Mouse (Mus musculus): ENCODE measurements at regions not wholly inside any gene's neighbourhood (a gene's known extent, or its start where the extent isn't known, plus 50 kb on each side); places are given as distances from the start of the nearest gene placed in this dataset.

GRCm38 (mm10) chrX:167063881-167064280, 145.2 kb downstream of the Tmsb4x start:
- Histone ChIP-seq H3K27me3 (replicated peaks; ENCODE audit: control insufficient read depth, insufficient read depth, low read length) (no peaks in the 10 kb centered on the region), H3K36me3 (ENCODE audit: control insufficient read depth, insufficient read depth, low read length) (no peaks in the 10 kb centered on the region), H3K4me3 (ENCODE audit: insufficient read depth, low read depth, low read length) (no peak overlapping the region), H3K4me1 (ENCODE audit: control insufficient read depth, insufficient read depth, low read length) (no peaks in the 10 kb centered on the region), H3K27ac (ENCODE audit: insufficient read depth, low read depth, low read length) (no peak overlapping the region)
- 48% methylated on average over 4 of the region's 4 CpGs for WGBS
- peak; percentile 6 for DNase-seq
- TF ChIP-seq CTCF (conservative IDR thresholded peaks at IDR 0.05; ENCODE audit: insufficient read depth, insufficient read length, low read depth, low read length) (no peak), POLR2A (IDR thresholded peaks at IDR 0.05; ENCODE audit: low read depth, low read length) (no peak)

- Histone ChIP-seq H3K27me3 (replicated peaks; ENCODE audit: control insufficient read depth, insufficient read depth, low read length) (no peaks in the 10 kb centered on the region), H3K4me3 (ENCODE audit: insufficient read depth, low read depth, low read length) (no peak overlapping the region), H3K36me3 (ENCODE audit: control insufficient read depth, insufficient read depth, low read length) (no peaks in the 10 kb centered on the region), H3K4me1 (ENCODE audit: control insufficient read depth, insufficient read depth, low read length) (no peaks in the 10 kb centered on the region; the same call in 1 of the 2 replicates), H3K27ac (ENCODE audit: insufficient read depth, low read depth, low read length) (peak overlapping the region; percentile 16; the same call in 1 of the 2 replicates)
- DNase-seq = no peak
- 62% methylated on average over 10 of the region's 10 CpGs for WGBS
- TF ChIP-seq CTCF (conservative IDR thresholded peaks at IDR 0.05; ENCODE audit: insufficient read depth, insufficient read length, low read depth, low read length) = no peak
- no peak for TF ChIP-seq POLR2A (IDR thresholded peaks at IDR 0.05; ENCODE audit: low read depth, low read length)
These were observed 156.7 kb downstream of the Tmsb4x start for GRCm38 (mm10) chrX:167052456-167052855.

GRCm38 (mm10) chrX:167050066-167050465, 159.0 kb downstream of the Tmsb4x start:
- TF ChIP-seq POLR2A (IDR thresholded peaks at IDR 0.05; ENCODE audit: low read depth, low read length) (no peak), CTCF (conservative IDR thresholded peaks at IDR 0.05; ENCODE audit: insufficient read depth, insufficient read length, low read depth, low read length) (no peak)
- H3K27ac ChIP-seq (ENCODE audit: insufficient read depth, low read depth, low read length) = peak overlapping the region; percentile 31; the same call in 1 of the 2 replicates
- H3K4me3 ChIP-seq (ENCODE audit: insufficient read depth, low read depth, low read length) = no peak overlapping the region
- H3K4me1 ChIP-seq (ENCODE audit: control insufficient read depth, insufficient read depth, low read length) = no peaks in the 10 kb centered on the region; the same call in 1 of the 2 replicates
- peak; percentile 22 for DNase-seq
- H3K27me3 ChIP-seq (replicated peaks; ENCODE audit: control insufficient read depth, insufficient read depth, low read length) = no peaks in the 10 kb centered on the region
- no peaks in the 10 kb centered on the region for H3K36me3 ChIP-seq (ENCODE audit: control insufficient read depth, insufficient read depth, low read length)
- 78% methylated on average over 4 of the region's 4 CpGs for WGBS

- Histone ChIP-seq H3K27ac (ENCODE audit: insufficient read depth, low read depth, low read length) (peak overlapping the region; percentile 31), H3K4me1 (ENCODE audit: control insufficient read depth, insufficient read depth, low read length) (no peaks in the 10 kb centered on the region; the same call in 1 of the 2 replicates), H3K4me3 (ENCODE audit: insufficient read depth, low read depth, low read length) (no peak overlapping the region), H3K27me3 (replicated peaks; ENCODE audit: control insufficient read depth, insufficient read depth, low read length) (no peaks in the 10 kb centered on the region), H3K36me3 (ENCODE audit: control insufficient read depth, insufficient read depth, low read length) (no peaks in the 10 kb centered on the region)
- TF ChIP-seq CTCF (conservative IDR thresholded peaks at IDR 0.05; ENCODE audit: insufficient read depth, insufficient read length, low read depth, low read length) (no peak), POLR2A (IDR thresholded peaks at IDR 0.05; ENCODE audit: low read depth, low read length) (no peak)
- no peak for DNase-seq
- 66% methylated on average over 5 of the region's 5 CpGs for WGBS
These were observed 159.7 kb downstream of the Tmsb4x start for GRCm38 (mm10) chrX:167049191-167049968.

- H3K4me3 ChIP-seq (ENCODE audit: insufficient read depth, low read depth, low read length) = no peak overlapping the region
- no peaks in the 10 kb centered on the region for H3K27me3 ChIP-seq (replicated peaks; ENCODE audit: control insufficient read depth, insufficient read depth, low read length)
- DNase-seq = no peak
- H3K4me1 ChIP-seq (ENCODE audit: control insufficient read depth, insufficient read depth, low read length) = no peaks in the 10 kb centered on the region
- no peaks in the 10 kb centered on the region for H3K36me3 ChIP-seq (ENCODE audit: control insufficient read depth, insufficient read depth, low read length)
- no peak overlapping the region for H3K27ac ChIP-seq (ENCODE audit: insufficient read depth, low read depth, low read length)
- TF ChIP-seq POLR2A (IDR thresholded peaks at IDR 0.05; ENCODE audit: low read depth, low read length) (no peak), CTCF (conservative IDR thresholded peaks at IDR 0.05; ENCODE audit: insufficient read depth, insufficient read length, low read depth, low read length) (no peak)
These were observed 171.1 kb downstream of the Tmsb4x start for GRCm38 (mm10) chrX:167037971-167038370.

GRCm38 (mm10) chrX:167036355-167036754, 172.8 kb downstream of the Tmsb4x start:
- no peak for TF ChIP-seq CTCF (conservative IDR thresholded peaks at IDR 0.05; ENCODE audit: insufficient read depth, insufficient read length, low read depth, low read length)
- TF ChIP-seq POLR2A (IDR thresholded peaks at IDR 0.05; ENCODE audit: low read depth, low read length) = no peak
- Histone ChIP-seq H3K4me1 (ENCODE audit: control insufficient read depth, insufficient read depth, low read length) (no peaks in the 10 kb centered on the region; the same call in 1 of the 2 replicates), H3K36me3 (ENCODE audit: control insufficient read depth, insufficient read depth, low read length) (no peaks in the 10 kb centered on the region), H3K4me3 (ENCODE audit: insufficient read depth, low read depth, low read length) (no peak overlapping the region), H3K27me3 (replicated peaks; ENCODE audit: control insufficient read depth, insufficient read depth, low read length) (no peaks in the 10 kb centered on the region), H3K27ac (ENCODE audit: insufficient read depth, low read depth, low read length) (no peak overlapping the region; the same call in 1 of the 2 replicates)
- no peak for DNase-seq
- 6% methylated on average over 1 of the region's 1 CpGs for WGBS

GRCm38 (mm10) chrX:167035639-167036038, 173.5 kb downstream of the Tmsb4x start:
- no peaks in the 10 kb centered on the region for H3K27me3 ChIP-seq (replicated peaks; ENCODE audit: control insufficient read depth, insufficient read depth, low read length)
- H3K4me1 ChIP-seq (ENCODE audit: control insufficient read depth, insufficient read depth, low read length) = no peaks in the 10 kb centered on the region; the same call in 1 of the 2 replicates
- no peak for DNase-seq
- no peak for TF ChIP-seq POLR2A (IDR thresholded peaks at IDR 0.05; ENCODE audit: low read depth, low read length)
- no peak for TF ChIP-seq CTCF (conservative IDR thresholded peaks at IDR 0.05; ENCODE audit: insufficient read depth, insufficient read length, low read depth, low read length)
- no peak overlapping the region for H3K27ac ChIP-seq (ENCODE audit: insufficient read depth, low read depth, low read length)
- no peaks in the 10 kb centered on the region for H3K36me3 ChIP-seq (ENCODE audit: control insufficient read depth, insufficient read depth, low read length)
- H3K4me3 ChIP-seq (ENCODE audit: insufficient read depth, low read depth, low read length) = no peak overlapping the region

Data from kidney, adult 2 months (tissue).